Mouse (Mus musculus): ENCODE measurements around the gene Creld1. TPM values are rescaled to one million over a fixed set of nuclear protein-coding genes. Genes with fewer than 3 reads are reported as not detected.

Gene Creld1
- polyA plus RNA-seq, 1 experiment = 0.38 TPM

GRCm38 (mm10) chr6:113478906-113479305 is 4.2 kb upstream of the Creld1 start:
- TF ChIP-seq TAL1 (IDR thresholded peaks at IDR 0.05; ENCODE audit: low read length) (no peak), GATA1 (IDR thresholded peaks at IDR 0.05; ENCODE audit: low read length) (no peak)
- H3K36me3 ChIP-seq (ENCODE audit: control insufficient read depth) = no peaks in the 10 kb centered on the region; the same call in 1 of the 2 replicates
- peaks cover 19% of the 10 kb centered on the region for H3K4me1 ChIP-seq (ENCODE audit: control insufficient read depth)
- peaks cover 61% of the 10 kb centered on the region for H3K27me3 ChIP-seq (ENCODE audit: control insufficient read depth)
- H3K4me3 ChIP-seq (replicated peaks) = no peak overlapping the region
- no peaks in the 10 kb centered on the region for H3K9me3 ChIP-seq (ENCODE audit: control insufficient read depth, low read length)

- H3K9me3 ChIP-seq (ENCODE audit: control insufficient read depth, low read length) = no peaks in the 10 kb centered on the region
- peaks cover 28% of the 10 kb centered on the region for H3K4me1 ChIP-seq (ENCODE audit: control insufficient read depth)
- H3K27me3 ChIP-seq (ENCODE audit: control insufficient read depth) = peaks cover 55% of the 10 kb centered on the region
- no peaks in the 10 kb centered on the region; the same call in 1 of the 2 replicates for H3K36me3 ChIP-seq (ENCODE audit: control insufficient read depth)
- TF ChIP-seq TAL1 (IDR thresholded peaks at IDR 0.05; ENCODE audit: low read length) = no peak
- no peak for TF ChIP-seq GATA1 (IDR thresholded peaks at IDR 0.05; ENCODE audit: low read length)
- no peak overlapping the region for H3K4me3 ChIP-seq (replicated peaks)
These were observed 2.3 kb upstream of the Creld1 start for GRCm38 (mm10) chr6:113480555-113481373.

GRCm38 (mm10) chr6:113482477-113483099 is 509 bp upstream of the Creld1 start:
- H3K4me1 ChIP-seq (ENCODE audit: control insufficient read depth) = peaks cover 38% of the 10 kb centered on the region
- no peaks in the 10 kb centered on the region for H3K9me3 ChIP-seq (ENCODE audit: control insufficient read depth, low read length)
- peaks cover 39% of the 10 kb centered on the region for H3K27me3 ChIP-seq (ENCODE audit: control insufficient read depth)
- peak overlapping the region; percentile 74 for H3K4me3 ChIP-seq (replicated peaks)
- no peak for TF ChIP-seq GATA1 (IDR thresholded peaks at IDR 0.05; ENCODE audit: low read length)
- TF ChIP-seq TAL1 (IDR thresholded peaks at IDR 0.05; ENCODE audit: low read length) = no peak
- H3K36me3 ChIP-seq (ENCODE audit: control insufficient read depth) = no peaks in the 10 kb centered on the region; the same call in 1 of the 2 replicates

- Histone ChIP-seq H3K9me3 (ENCODE audit: control insufficient read depth, low read length) (no peaks in the 10 kb centered on the region), H3K4me3 (replicated peaks) (peak overlapping the region; percentile 74), H3K27me3 (ENCODE audit: control insufficient read depth) (peaks cover 39% of the 10 kb centered on the region), H3K4me1 (ENCODE audit: control insufficient read depth) (peaks cover 43% of the 10 kb centered on the region), H3K36me3 (ENCODE audit: control insufficient read depth) (peaks cover 6% of the 10 kb centered on the region; the same call in 1 of the 2 replicates)
- no peak for TF ChIP-seq GATA1 (IDR thresholded peaks at IDR 0.05; ENCODE audit: low read length)
- no peak for TF ChIP-seq TAL1 (IDR thresholded peaks at IDR 0.05; ENCODE audit: low read length)
These were observed 632 bp downstream of the Creld1 start for GRCm38 (mm10) chr6:113483729-113484128.

GRCm38 (mm10) chr6:113487125-113487576 is 4.1 kb downstream of the Creld1 start:
- Histone ChIP-seq H3K36me3 (ENCODE audit: control insufficient read depth) (peaks cover 17% of the 10 kb centered on the region), H3K4me1 (ENCODE audit: control insufficient read depth) (peaks cover 39% of the 10 kb centered on the region), H3K4me3 (replicated peaks) (no peak overlapping the region), H3K9me3 (ENCODE audit: control insufficient read depth, low read length) (no peaks in the 10 kb centered on the region), H3K27me3 (ENCODE audit: control insufficient read depth) (peaks cover 7% of the 10 kb centered on the region)
- TF ChIP-seq TAL1 (IDR thresholded peaks at IDR 0.05; ENCODE audit: low read length) (no peak), GATA1 (IDR thresholded peaks at IDR 0.05; ENCODE audit: low read length) (0 out of 2 replicates have a peak, but pooled peaks have one; percentile 16)

- TF ChIP-seq TAL1 (IDR thresholded peaks at IDR 0.05; ENCODE audit: low read length) = no peak
- TF ChIP-seq GATA1 (IDR thresholded peaks at IDR 0.05; ENCODE audit: low read length) = no peak
- peaks cover 4% of the 10 kb centered on the region for H3K27me3 ChIP-seq (ENCODE audit: control insufficient read depth)
- H3K36me3 ChIP-seq (ENCODE audit: control insufficient read depth) = peaks cover 19% of the 10 kb centered on the region
- H3K9me3 ChIP-seq (ENCODE audit: control insufficient read depth, low read length) = no peaks in the 10 kb centered on the region
- H3K4me3 ChIP-seq (replicated peaks) = no peak overlapping the region
- H3K4me1 ChIP-seq (ENCODE audit: control insufficient read depth) = peaks cover 24% of the 10 kb centered on the region
These were observed 6.3 kb downstream of the Creld1 start for GRCm38 (mm10) chr6:113489410-113489809.

GRCm38 (mm10) chr6:113492101-113492864 is 9.2 kb downstream of the Creld1 start:
- Histone ChIP-seq H3K36me3 (ENCODE audit: control insufficient read depth) (peaks cover 19% of the 10 kb centered on the region), H3K4me1 (ENCODE audit: control insufficient read depth) (peaks cover 24% of the 10 kb centered on the region), H3K27me3 (ENCODE audit: control insufficient read depth) (peaks cover 33% of the 10 kb centered on the region), H3K4me3 (replicated peaks) (no peak overlapping the region), H3K9me3 (ENCODE audit: control insufficient read depth, low read length) (no peaks in the 10 kb centered on the region; the same call in 1 of the 2 replicates)
- TF ChIP-seq GATA1 (IDR thresholded peaks at IDR 0.05; ENCODE audit: low read length) = no peak
- no peak for TF ChIP-seq TAL1 (IDR thresholded peaks at IDR 0.05; ENCODE audit: low read length)

GRCm38 (mm10) chr6:113494258-113494788 is 11.2 kb downstream of the Creld1 start:
- peaks cover 16% of the 10 kb centered on the region for H3K4me1 ChIP-seq (ENCODE audit: control insufficient read depth)
- H3K36me3 ChIP-seq (ENCODE audit: control insufficient read depth) = peaks cover 12% of the 10 kb centered on the region
- peak overlapping the region; percentile 62 for H3K4me3 ChIP-seq (replicated peaks)
- peaks cover 45% of the 10 kb centered on the region for H3K27me3 ChIP-seq (ENCODE audit: control insufficient read depth)
- H3K9me3 ChIP-seq (ENCODE audit: control insufficient read depth, low read length) = no peaks in the 10 kb centered on the region; the same call in 1 of the 2 replicates
- TF ChIP-seq TAL1 (IDR thresholded peaks at IDR 0.05; ENCODE audit: low read length) (no peak), GATA1 (IDR thresholded peaks at IDR 0.05; ENCODE audit: low read length) (no peak)
